Mouse (Mus musculus): ENCODE measurements around the gene Gstk1. TPM values are rescaled to one million over a fixed set of nuclear protein-coding genes. Genes with fewer than 3 reads are reported as not detected.
A peak's percentile ranks its signal among the peaks of the same experiment; 100 is the strongest.

The Gstk1 gene
- total RNA-seq (2021), result 10 to 100 TPM; 18.0 to 18.3 TPM
- long read RNA-seq, experiment 1, transcript Gstk1-201 (8 exons, 930 nt), result major isoform, 14 of 14 reads
- long read RNA-seq, experiment 1, partial matches to known transcripts, result 0 of 14 reads
- long read RNA-seq, experiment 1, other reads (novel, unspliced or antisense), result 0 of 14 reads
- long read RNA-seq, experiment 2, transcript Gstk1-201 (8 exons, 930 nt), result major isoform, 17 of 19 reads
- long read RNA-seq, experiment 2, partial matches to known transcripts, result 1 of 19 reads
- long read RNA-seq, experiment 2, other reads (novel, unspliced or antisense), result 1 of 19 reads

DNA sequence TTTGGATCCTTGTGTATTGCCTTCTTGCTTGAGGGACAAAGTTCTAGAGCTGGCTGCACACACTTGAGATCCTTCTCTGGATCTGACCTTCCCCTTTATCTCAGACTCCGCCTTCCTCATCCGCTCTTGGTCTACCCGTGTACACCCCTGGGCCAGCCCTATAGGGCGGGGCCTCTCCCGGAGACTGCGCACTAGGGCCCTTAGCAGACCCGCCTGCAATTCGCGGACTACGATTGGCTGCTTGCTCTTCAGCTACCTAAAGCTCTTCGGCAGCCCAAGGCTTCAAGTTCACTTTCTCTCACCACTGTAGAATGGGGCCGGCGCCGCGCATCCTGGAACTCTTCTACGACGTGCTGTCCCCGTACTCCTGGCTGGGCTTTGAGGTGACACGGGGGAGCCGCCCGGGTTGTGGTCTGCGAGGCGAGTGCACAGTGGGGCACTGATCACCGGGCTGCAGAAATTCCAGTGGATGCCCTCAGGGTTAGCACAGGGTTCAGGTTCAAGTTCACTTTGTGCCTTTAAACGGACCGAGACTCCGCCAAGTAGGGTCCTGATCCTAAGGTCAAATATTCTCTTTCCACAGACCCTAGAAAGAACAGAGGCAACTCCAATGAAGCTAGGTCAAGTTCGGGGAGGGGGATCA lies at the start of gene Gstk1:
Gene Gstk1, plus strand, starts transcription at position 225 of the 643 bp plus-strand sequence.
- peak; percentile 75 for DNase-seq
- intact Hi-C loops (cut with DNase I; ENCODE audit: low total_unique reads), result no loop called here

DNA sequence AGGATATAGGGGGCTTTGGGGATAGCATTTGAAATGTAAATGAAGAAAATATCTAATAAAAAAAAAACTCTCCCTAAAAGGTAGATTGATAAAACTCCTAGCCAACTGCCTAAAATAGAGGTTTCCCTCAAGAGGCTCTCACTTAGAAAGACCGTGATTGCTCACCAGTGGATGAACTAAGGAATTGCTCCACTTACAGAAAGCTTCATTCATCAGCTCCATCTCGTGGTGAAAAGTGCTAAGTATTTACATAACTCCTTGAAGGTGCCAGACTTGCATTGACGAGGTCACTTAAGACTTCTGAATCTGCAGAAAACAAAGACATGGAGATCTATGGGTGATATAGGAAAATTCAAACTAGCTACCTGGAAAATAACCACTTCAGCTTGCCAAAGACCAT lies 48.0 kb upstream of the Gstk1 start:
- DNase-seq, result no peak
- intact Hi-C loops (cut with DNase I; ENCODE audit: low total_unique reads), result no loop called here

DNA sequence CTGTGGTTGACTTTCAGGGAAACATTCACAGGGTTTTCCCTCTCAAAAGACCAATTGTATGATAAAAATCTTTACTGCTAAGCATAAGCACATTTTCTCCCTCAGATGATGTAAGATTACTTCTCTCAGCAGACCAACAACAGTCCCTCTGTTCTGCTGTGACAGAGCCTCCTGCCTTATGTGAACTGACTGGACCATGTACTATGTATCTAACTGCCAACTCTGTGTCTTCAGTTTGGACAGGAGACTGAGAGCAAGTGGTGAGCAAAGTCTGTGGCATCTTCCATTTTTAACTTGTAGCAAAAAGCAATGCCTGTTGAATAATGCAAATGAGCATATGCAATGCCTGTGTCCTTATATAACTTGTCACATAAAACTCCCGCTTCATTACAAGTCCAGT lies 46.2 kb upstream of the Gstk1 start:
- intact Hi-C loops (cut with DNase I; ENCODE audit: low total_unique reads), result no loop called here
- DNase-seq, result no peak

DNA sequence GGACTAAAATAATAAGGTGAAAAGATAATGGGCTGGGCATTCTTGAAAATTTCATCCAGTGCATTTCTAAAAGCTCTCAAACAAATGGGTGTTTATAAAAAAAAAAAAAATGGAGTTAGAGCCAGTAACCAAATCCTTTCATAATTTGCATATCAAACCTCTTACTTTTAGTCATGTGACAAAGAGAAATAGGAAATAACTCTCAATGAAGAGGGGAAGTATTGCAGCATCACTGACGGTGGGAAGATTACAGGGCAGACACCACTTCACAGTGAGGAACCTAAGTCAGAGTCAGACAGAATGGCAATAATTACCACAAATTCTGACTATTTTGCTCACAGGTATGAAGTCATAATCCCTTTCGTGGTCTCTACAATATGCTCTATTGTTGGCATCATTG lies 30.7 kb upstream of the Gstk1 start, which contains the start of gene Tas2r144:
Gene Tas2r144, plus strand, starts transcription at position 301 of the 400 bp plus-strand sequence.
- DNase-seq, result no peak
- intact Hi-C loops (cut with DNase I; ENCODE audit: low total_unique reads), result no loop called here

DNA sequence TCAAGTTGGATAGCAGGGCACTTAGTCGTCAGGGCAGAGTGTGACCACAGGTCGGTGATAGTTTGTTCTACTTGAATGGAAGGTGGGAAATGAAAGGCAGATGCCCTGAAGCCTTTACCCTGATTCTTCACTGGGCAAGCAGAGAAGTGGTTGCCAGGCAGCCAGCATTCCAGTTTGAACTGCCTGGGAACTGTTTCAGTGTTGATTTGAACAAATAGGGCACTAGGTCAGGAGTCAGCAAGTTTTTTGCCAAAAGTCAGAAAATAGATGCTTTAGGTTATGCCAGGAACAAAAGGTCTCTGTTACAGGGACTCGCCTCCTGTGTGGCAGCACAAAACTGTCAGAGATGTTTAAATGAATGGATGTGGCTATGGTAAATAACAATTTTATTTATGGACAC lies 23.4 kb upstream of the Gstk1 start:
- DNase-seq, result no peak
- intact Hi-C loops (cut with DNase I; ENCODE audit: low total_unique reads), result loop anchor here (10.0 kb wide), 1 partner anchor 103 kb away; the partner anchor contains the start of gene Fam131b

DNA sequence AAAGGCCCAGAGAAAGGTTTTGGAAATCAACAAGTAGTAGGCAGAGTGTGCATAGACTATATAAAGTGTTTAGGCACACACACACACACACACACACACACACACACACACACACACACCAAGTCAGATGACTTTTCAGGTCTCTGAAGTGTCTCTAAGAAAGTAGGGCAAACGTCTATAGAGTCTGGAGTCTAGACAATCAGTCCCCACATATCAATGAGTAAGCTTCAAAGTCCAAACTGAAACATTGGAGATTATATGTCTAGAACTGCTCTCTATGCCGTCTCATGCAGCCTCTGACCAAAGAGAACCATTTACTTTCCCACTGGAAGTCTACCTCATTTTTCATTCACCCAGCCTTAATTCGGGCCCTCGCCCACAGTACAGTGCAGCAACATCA lies 20.7 kb upstream of the Gstk1 start:
- no peak for DNase-seq
- intact Hi-C loops (cut with DNase I; ENCODE audit: low total_unique reads), result loop anchor here (5.0 to 10.0 kb wide), 3 partner anchors 37 to 357 kb away; partner anchors contain the start of genes Casp2, Fam131b and Tmem139

DNA sequence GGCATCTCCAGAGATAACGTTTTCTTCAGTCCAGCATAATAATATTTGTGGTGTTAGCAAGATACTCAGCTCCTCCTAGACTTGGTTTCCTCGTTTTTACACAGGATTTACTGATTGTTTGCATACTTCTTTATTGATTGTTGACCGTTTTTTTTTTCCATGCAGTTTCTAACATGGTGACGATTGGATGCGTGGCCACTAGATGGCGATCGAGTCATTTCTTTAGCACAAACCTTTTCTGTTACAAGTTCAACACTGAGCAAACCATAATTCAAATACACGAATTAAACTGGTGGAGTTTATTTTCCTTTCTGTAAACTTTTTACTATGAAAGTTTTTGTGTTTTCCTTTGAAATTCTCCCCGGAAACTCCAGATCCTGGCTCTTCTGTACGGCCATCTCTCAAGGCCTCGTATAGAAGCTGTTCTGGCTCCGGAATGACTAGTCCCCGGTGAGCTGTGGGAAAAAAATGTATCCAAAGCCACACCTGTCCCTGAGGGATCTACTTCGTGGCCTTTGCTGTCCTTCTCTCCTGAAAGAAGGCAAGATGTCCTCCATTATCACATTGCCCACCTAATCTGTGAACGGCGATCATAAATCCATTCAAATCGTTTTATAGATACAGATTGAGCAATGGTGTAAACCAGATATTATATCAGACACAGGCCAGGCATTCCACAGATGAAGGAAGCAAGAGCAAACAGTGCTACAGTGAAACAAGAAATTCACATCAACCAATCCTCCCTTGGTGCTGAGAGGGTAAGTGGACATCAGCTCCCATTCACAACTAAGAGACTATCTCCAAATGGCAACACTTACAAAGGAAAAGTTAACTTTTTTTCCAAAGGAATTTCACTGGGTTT lies 18.3 kb upstream of the Gstk1 start:
- intact Hi-C loops (cut with DNase I; ENCODE audit: low total_unique reads), result loop anchor here (5.0 to 10.0 kb wide), 3 partner anchors 35 to 355 kb away; partner anchors contain the start of genes Casp2, Fam131b and Tmem139
- peak; percentile 51 for DNase-seq

DNA sequence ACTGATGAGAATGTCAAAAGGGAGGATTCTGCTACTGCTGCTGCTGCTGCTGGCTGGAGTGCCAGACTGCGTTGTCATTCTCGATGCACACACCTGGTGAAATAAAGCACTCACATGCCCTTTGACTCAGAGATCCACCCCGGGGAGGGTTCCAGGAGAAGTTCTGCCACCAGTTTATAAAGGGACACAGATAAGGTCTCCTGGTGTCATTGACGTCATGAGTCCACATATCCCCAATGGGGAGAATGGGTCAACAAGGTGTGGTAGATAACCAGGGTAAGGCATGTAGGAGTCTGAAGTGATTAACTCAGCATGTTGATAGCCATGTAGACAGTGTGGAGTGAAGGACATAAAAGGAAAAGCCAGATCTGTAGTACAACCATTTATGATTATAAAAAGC lies 16.1 kb upstream of the Gstk1 start:
- intact Hi-C loops (cut with DNase I; ENCODE audit: low total_unique reads), result loop anchor here (5.0 to 10.0 kb wide), 3 partner anchors 33 to 353 kb away; partner anchors contain the start of genes Casp2, Fam131b and Tmem139
- no peak for DNase-seq

DNA sequence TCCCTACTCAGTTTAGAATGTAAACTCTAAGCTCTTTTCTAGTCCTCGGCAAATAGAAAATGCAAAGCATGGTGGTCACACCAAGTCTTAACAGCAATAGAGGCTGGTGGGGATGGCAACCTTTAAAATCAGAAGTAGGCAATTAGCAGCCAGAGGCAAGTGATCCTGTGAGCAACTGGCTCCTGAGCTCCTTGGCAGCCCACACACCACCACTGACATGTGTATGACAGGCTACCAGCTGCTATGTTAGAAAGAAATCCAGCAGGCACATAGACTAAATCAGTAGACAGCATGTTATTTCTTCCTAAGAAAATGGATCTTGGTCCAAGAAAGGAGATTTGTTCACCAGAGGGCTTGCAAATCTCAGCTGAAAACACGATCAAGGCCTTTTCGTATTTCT lies 14.5 kb upstream of the Gstk1 start:
- DNase-seq, result no peak
- intact Hi-C loops (cut with DNase I; ENCODE audit: low total_unique reads), result no loop called here

DNA sequence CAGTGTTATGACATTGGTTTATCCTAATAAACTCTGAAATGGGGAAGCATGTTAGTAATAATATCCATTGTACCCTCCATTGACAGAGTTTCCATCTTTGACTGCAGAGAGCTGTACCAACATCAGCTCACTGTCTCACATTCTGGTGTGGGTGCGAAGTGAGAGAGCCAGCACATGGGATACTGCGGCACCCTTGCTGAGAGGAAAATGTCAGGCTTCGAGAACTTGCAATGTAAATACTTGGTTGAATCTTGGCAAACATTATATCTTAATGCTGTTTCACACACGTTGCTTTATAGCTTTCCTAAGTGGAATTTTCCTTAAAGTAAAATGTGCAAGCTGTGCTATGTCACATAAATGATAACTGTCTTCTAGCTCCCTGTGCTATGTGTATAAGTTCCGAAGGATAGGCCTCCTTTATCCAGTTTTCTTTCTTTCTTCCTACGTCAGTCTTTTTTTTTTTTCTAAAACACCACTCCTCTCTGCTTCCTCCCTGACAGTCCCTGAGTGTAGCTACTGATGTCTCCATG lies 8.4 kb upstream of the Gstk1 start:
- intact Hi-C loops (cut with DNase I; ENCODE audit: low total_unique reads), result no loop called here
- DNase-seq, result no peak

DNA sequence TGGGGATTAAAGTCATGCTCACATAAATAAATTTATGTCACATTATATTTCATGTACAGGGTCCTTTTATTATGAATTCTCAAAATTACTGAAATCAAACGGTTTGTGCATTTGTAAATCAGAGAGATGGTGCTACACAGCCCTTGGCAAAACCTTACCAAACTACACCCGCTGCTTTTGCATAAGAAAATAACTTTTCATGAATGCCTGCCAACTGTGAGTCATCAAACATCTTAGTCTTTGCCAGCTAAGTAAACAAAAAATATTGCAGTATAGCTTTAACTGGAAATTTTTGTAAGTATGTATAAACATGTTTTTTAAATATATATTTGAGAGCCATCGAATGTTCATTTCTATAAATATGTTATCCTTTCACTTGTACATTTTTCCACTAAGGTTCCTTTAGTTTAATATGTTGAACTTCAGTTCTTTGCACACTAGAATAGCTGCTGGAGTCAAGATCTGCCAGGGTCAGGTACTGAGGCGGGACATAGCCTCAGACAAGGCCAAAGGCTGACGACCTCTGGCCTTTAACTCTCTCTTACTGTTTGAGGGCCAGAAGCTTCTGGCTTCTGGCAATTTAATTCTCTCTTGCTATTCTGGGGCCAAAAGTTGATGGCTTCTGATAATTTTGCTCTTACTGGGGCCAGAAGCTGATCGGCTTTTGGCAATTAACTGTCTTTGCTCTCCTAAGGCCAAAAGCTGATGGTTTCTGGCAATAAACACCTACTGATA lies 4.3 kb upstream of the Gstk1 start:
- intact Hi-C loops (cut with DNase I; ENCODE audit: low total_unique reads), result no loop called here
- DNase-seq, result no peak

DNA sequence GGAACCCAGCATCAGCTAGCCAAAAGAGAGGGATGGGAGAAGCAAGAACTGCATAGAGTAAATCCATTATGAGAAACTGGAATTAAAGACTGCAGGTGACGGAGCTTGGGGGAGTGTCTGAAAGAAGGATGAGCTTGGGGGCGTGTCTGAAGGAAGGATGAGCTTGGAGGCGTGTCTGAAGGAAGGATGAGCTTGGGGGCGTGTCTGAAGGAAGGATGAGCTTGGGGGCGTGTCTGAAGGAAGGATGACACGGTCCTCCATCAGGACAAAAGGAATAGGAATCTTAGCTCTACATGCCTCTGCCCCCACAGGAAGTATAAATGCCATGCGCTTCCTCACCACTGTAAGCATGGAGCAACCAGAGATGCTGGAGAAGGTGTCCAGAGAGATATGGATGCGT lies 1.4 kb downstream of the Gstk1 start:
- intact Hi-C loops (cut with DNase I; ENCODE audit: low total_unique reads), result no loop called here
- DNase-seq, result no peak

DNA sequence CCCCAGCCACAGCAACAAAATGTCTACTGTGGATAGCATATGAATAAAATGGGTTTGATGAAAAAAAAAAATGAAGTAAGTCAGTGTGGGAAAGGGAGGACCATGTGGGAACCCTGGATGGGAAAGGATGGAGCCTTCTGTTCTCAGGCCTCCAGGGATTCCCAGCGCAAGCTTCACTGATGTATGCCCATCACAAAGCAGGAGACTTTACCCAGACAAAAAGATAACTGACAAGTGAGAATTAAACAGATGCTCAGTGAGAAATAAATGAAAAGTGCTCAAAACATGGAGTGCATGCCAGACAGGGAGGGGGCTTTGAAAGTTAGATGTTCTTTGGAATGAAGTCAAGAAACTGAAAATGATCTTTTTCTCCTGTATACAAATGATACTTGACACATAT lies 2.2 kb downstream of the Gstk1 start:
- DNase-seq, result no peak
- intact Hi-C loops (cut with DNase I; ENCODE audit: low total_unique reads), result no loop called here

DNA sequence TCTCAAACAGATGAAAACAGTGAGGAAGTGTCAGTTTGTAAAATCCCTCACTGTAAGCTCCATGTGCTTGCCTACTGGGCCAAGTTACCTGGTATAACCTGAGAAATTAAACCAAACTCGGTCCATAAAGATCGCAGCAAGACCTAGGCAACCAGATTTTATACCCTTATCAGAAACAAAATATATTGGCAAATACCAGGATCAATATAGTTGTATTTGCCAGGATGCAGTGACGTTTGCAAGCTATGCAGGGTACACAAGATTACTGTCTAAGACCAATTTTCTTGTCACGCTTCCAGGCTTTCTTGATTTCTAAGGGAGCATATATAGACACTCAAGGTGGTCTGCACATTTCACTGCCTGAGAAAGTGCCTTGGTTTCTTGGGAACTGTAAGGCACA lies 6.1 kb downstream of the Gstk1 start:
- DNase-seq, result no peak
- intact Hi-C loops (cut with DNase I; ENCODE audit: low total_unique reads), result no loop called here

DNA sequence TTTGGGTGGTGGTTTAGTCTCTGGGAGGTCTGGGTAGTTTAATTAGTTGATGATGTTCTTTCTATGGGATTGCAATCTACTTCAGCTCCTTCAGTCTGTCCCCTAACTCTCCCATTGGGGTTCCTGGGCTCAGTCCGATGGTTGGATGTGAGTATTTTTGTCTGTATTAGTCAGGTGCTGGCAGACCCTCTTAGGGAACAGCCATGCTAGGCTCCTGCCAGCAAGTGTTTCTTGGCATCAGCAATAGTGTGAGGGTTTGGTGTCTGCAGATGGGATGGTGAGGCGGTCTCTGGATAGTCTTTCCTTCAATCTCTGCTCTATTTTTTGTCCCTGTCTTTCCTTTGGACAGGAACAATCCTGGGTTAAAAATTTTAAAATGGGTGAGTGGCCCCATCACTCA lies 7.4 kb downstream of the Gstk1 start:
- intact Hi-C loops (cut with DNase I; ENCODE audit: low total_unique reads), result no loop called here
- DNase-seq, result no peak

DNA sequence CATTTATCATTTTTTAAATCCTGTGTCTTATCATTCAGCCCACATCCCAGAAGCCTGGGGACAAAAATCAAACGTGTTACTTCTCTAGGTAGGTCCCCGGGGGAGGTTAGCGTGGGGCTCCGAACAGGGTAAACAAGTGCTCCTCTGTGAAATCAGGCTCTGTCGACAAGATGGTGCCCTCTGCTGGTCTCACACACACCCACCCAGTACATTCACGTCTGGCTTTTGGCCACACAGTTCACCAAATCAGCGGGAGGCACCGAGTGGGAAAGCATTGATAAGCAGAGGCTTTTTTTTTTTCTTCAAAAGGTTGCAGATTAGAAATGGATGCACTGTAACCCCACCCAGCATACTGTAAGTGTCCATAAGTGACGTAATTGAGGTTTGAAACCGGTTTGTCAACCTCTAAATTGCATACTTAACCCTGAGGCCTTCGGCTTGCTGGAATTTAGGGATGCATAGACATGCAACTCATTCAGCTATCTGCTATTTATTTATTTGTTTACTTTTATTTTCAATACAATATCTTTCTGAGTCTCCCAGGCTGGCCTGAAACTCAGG lies 11.6 kb downstream of the Gstk1 start:
- peak; percentile 38 for DNase-seq
- intact Hi-C loops (cut with DNase I; ENCODE audit: low total_unique reads), result no loop called here

DNA sequence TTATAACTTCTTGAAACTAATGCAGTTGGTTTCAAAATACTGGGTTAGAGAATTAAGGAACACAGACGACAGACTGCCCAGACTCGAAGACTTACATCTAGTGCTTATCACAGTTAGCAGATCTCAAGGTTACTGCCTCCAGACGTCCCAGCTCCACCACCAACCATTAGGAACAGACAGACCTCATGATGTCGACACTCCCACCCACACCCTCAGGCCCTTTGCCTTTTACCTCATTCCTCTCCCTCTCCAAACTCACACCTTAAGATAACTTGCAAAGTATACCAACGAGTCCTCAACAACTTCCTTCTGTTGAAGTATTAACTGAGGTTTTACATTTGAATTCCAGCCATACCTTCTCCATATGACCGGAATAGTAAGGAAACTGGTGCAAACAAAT lies 14.7 kb downstream of the Gstk1 start:
- intact Hi-C loops (cut with DNase I; ENCODE audit: low total_unique reads), result loop anchor here (5.0 kb wide), 1 partner anchor 33 kb away; no protein-coding TSS in a partner anchor
- DNase-seq, result no peak

DNA sequence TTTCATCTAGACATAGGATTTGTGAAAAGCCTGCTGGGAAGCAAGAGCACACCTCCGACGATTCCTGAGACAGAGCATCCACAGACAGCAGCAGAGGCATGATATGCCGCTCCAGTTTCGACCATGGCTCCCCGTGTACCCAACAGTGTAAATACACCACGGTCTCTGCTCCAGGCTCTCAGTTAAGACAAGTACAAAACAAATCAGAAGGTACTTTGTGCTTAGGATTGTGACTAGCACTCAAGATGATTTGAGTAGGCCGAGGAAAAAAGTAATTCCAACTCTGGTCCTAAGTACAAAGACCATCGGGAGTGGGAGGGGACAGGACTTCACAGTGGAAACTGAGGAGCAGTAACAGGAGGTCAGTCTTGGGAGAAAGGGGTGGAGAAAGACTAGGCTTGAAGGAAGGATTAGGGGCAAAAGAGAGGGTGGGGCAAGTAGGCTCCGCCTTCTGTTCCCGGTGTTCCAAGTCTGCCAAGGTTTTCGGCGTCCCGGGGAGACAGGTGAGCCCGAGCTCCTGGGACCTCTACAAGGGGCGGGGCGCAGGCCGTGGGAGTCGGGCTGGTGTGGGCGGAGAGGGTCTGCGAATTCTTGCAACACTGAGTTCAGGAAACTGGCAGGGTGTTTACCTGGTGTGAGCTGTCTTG lies 15.9 kb downstream of the Gstk1 start, which contains the start of gene Tmem139:
Gene Tmem139, plus strand, starts transcription at position 447 of the 647 bp plus-strand sequence.
- intact Hi-C loops (cut with DNase I; ENCODE audit: low total_unique reads), result loop anchor here (5.0 kb wide), 1 partner anchor 34 kb away; no protein-coding TSS in a partner anchor

More for the DNA sequence above, 15.9 kb downstream of the Gstk1 start, which contains the start of gene Tmem139:
- no peak for DNase-seq

Data from gastrocnemius, postnatal 14 days (tissue).